Mouse (Mus musculus): ENCODE results near the gene Slc25a30. TPM values are rescaled to one million over a fixed set of nuclear protein-coding genes. Genes with fewer than 3 reads are reported as not detected.

The Slc25a30 gene
- polyA plus RNA-seq, 1 experiment = 73.3 TPM

DNA sequence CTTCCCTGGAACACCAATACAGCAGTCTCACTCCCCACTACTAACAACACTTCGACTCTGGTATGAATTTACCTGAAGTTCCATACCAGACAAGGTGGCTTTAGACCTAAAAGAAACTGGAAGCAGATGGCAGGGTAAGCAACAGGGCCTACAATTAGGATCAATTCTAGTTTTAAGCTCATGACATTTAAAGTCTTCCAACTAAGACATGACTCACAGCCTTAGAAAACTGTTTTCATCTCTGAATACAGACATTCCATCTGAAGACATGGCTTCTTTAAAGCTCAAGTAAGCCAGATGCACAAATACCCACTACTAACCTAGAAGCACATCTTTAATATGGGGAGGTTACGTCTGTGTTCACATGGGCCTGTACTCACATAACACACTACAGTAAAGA lies 38.9 kb downstream of the Slc25a30 start:
- H3K27ac ChIP-seq (ENCODE audit: insufficient read depth, low read length) = no peak overlapping the region

DNA sequence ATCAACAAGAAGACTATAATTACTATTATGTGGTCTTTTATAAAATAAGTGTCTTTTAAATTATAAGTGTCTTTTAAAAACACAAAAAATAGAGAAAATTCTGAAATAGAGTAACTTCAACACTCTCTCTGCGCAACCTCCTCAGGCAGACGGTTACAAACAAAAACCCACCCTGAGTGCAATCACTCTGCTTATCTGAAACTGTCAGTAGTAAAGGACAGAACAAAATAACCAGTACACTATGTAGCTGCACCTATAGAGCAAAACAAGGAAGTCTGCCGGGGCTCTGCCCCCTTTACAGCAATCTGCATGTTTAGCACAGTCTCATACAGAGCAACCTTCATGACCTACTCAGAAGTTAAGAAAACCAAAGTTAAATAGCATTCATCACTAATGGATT lies 44.9 kb downstream of the Slc25a30 start:
- Histone ChIP-seq H3K36me3 (ENCODE audit: control insufficient read depth, insufficient read depth, low read length, poor library complexity, severe bottlenecking) (peaks cover 24% of the 10 kb centered on the region), H3K4me1 (ENCODE audit: control insufficient read depth, insufficient read depth, low read length) (no peaks in the 10 kb centered on the region), H3K27ac (ENCODE audit: insufficient read depth, low read length) (no peak overlapping the region), H3K9me3 (replicated peaks; ENCODE audit: control insufficient read depth, insufficient read depth, low read length, poor library complexity, severe bottlenecking) (no peaks in the 10 kb centered on the region), H3K4me3 (ENCODE audit: low read depth, low read length) (no peak overlapping the region), H3K9ac (ENCODE audit: low read depth, poor library complexity, severe bottlenecking) (no peak overlapping the region), H3K27me3 (ENCODE audit: control insufficient read depth, insufficient read depth, low read length, poor library complexity, severe bottlenecking) (no peaks in the 10 kb centered on the region)
- TF ChIP-seq EP300 (IDR thresholded peaks at IDR 0.05; ENCODE audit: insufficient read depth, low read depth, low read length) (no peak), CTCF (IDR thresholded peaks at IDR 0.05; ENCODE audit: low read depth, low read length) (no peak)

More for the DNA sequence above, 38.9 kb downstream of the Slc25a30 start:
- no peak overlapping the region for H3K4me3 ChIP-seq (ENCODE audit: low read depth, low read length)
- peaks cover 1% of the 10 kb centered on the region for H3K4me1 ChIP-seq (ENCODE audit: control insufficient read depth, insufficient read depth, low read length)
- H3K9me3 ChIP-seq (replicated peaks; ENCODE audit: control insufficient read depth, insufficient read depth, low read length, poor library complexity, severe bottlenecking) = no peaks in the 10 kb centered on the region
- TF ChIP-seq CTCF (IDR thresholded peaks at IDR 0.05; ENCODE audit: low read depth, low read length) (no peak), EP300 (IDR thresholded peaks at IDR 0.05; ENCODE audit: insufficient read depth, low read depth, low read length) (no peak), POLR2A (IDR thresholded peaks at IDR 0.05; ENCODE audit: insufficient read depth, low read length) (no peak)
- no peaks in the 10 kb centered on the region for H3K27me3 ChIP-seq (ENCODE audit: control insufficient read depth, insufficient read depth, low read length, poor library complexity, severe bottlenecking)
- no peak overlapping the region for H3K9ac ChIP-seq (ENCODE audit: low read depth, poor library complexity, severe bottlenecking)
- H3K36me3 ChIP-seq (ENCODE audit: control insufficient read depth, insufficient read depth, low read length, poor library complexity, severe bottlenecking) = peaks cover 13% of the 10 kb centered on the region

GRCm38 (mm10) chr14:75735597-75735996 lies 51.2 kb downstream of the Slc25a30 start:
- no peak overlapping the region for H3K27ac ChIP-seq (ENCODE audit: insufficient read depth, low read length)
- H3K4me3 ChIP-seq (ENCODE audit: low read depth, low read length) = no peak overlapping the region
- no peaks in the 10 kb centered on the region for H3K4me1 ChIP-seq (ENCODE audit: control insufficient read depth, insufficient read depth, low read length)
- no peaks in the 10 kb centered on the region for H3K27me3 ChIP-seq (ENCODE audit: control insufficient read depth, insufficient read depth, low read length, poor library complexity, severe bottlenecking)
- H3K9me3 ChIP-seq (replicated peaks; ENCODE audit: control insufficient read depth, insufficient read depth, low read length, poor library complexity, severe bottlenecking) = no peaks in the 10 kb centered on the region
- no peak for TF ChIP-seq EP300 (IDR thresholded peaks at IDR 0.05; ENCODE audit: insufficient read depth, low read depth, low read length)
- peaks cover 26% of the 10 kb centered on the region for H3K36me3 ChIP-seq (ENCODE audit: control insufficient read depth, insufficient read depth, low read length, poor library complexity, severe bottlenecking)
- H3K9ac ChIP-seq (ENCODE audit: low read depth, poor library complexity, severe bottlenecking) = no peak overlapping the region

GRCm38 (mm10) chr14:75732631-75733030 lies 54.2 kb downstream of the Slc25a30 start:
- Histone ChIP-seq H3K36me3 (ENCODE audit: control insufficient read depth, insufficient read depth, low read length, poor library complexity, severe bottlenecking) (peaks cover 33% of the 10 kb centered on the region), H3K4me1 (ENCODE audit: control insufficient read depth, insufficient read depth, low read length) (no peaks in the 10 kb centered on the region), H3K27me3 (ENCODE audit: control insufficient read depth, insufficient read depth, low read length, poor library complexity, severe bottlenecking) (no peaks in the 10 kb centered on the region), H3K9me3 (replicated peaks; ENCODE audit: control insufficient read depth, insufficient read depth, low read length, poor library complexity, severe bottlenecking) (no peaks in the 10 kb centered on the region), H3K27ac (ENCODE audit: insufficient read depth, low read length) (no peak overlapping the region), H3K9ac (ENCODE audit: low read depth, poor library complexity, severe bottlenecking) (no peak overlapping the region), H3K4me3 (ENCODE audit: low read depth, low read length) (no peak overlapping the region)
- TF ChIP-seq POLR2A (IDR thresholded peaks at IDR 0.05; ENCODE audit: insufficient read depth, low read length) (no peak), EP300 (IDR thresholded peaks at IDR 0.05; ENCODE audit: insufficient read depth, low read depth, low read length) (no peak), CTCF (IDR thresholded peaks at IDR 0.05; ENCODE audit: low read depth, low read length) (no peak)

GRCm38 (mm10) chr14:75731361-75731760 lies 55.5 kb downstream of the Slc25a30 start:
- Histone ChIP-seq H3K4me1 (ENCODE audit: control insufficient read depth, insufficient read depth, low read length) (no peaks in the 10 kb centered on the region), H3K36me3 (ENCODE audit: control insufficient read depth, insufficient read depth, low read length, poor library complexity, severe bottlenecking) (peaks cover 33% of the 10 kb centered on the region)

DNA sequence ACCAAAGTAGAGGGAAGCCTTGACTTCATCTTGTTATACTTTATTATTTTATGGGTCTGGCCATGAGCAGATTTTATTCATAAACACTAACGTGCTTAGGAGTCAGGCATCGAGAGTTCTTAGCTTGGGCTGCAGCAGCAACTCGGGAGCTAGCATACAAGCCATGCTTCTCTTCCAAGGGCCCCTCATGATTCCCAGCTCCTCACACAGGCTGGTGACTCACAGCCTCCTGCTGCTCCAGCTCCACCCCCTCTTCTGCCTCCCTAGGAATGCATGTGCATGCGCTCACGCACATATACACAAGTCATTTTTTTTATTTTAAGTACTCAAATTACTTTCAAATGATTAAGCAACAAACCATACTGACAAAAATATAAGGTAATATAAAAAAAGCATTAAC lies 58.7 kb downstream of the Slc25a30 start:
- no peak overlapping the region for H3K9ac ChIP-seq (ENCODE audit: low read depth, poor library complexity, severe bottlenecking)
- no peak overlapping the region for H3K4me3 ChIP-seq (ENCODE audit: low read depth, low read length)
- H3K27me3 ChIP-seq (ENCODE audit: control insufficient read depth, insufficient read depth, low read length, poor library complexity, severe bottlenecking) = no peaks in the 10 kb centered on the region
- no peak overlapping the region for H3K27ac ChIP-seq (ENCODE audit: insufficient read depth, low read length)
- no peaks in the 10 kb centered on the region for H3K9me3 ChIP-seq (replicated peaks; ENCODE audit: control insufficient read depth, insufficient read depth, low read length, poor library complexity, severe bottlenecking)
- H3K4me1 ChIP-seq (ENCODE audit: control insufficient read depth, insufficient read depth, low read length) = no peaks in the 10 kb centered on the region
- no peak for TF ChIP-seq CTCF (IDR thresholded peaks at IDR 0.05; ENCODE audit: low read depth, low read length)
- no peak for TF ChIP-seq EP300 (IDR thresholded peaks at IDR 0.05; ENCODE audit: insufficient read depth, low read depth, low read length)
- TF ChIP-seq POLR2A (IDR thresholded peaks at IDR 0.05; ENCODE audit: insufficient read depth, low read length) = no peak
- peaks cover 24% of the 10 kb centered on the region for H3K36me3 ChIP-seq (ENCODE audit: control insufficient read depth, insufficient read depth, low read length, poor library complexity, severe bottlenecking)

More at GRCm38 (mm10) chr14:75731361-75731760, 55.5 kb downstream of the Slc25a30 start:
- H3K9me3 ChIP-seq (replicated peaks; ENCODE audit: control insufficient read depth, insufficient read depth, low read length, poor library complexity, severe bottlenecking) = no peaks in the 10 kb centered on the region
- H3K9ac ChIP-seq (ENCODE audit: low read depth, poor library complexity, severe bottlenecking) = no peak overlapping the region
- H3K27me3 ChIP-seq (ENCODE audit: control insufficient read depth, insufficient read depth, low read length, poor library complexity, severe bottlenecking) = no peaks in the 10 kb centered on the region
- TF ChIP-seq POLR2A (IDR thresholded peaks at IDR 0.05; ENCODE audit: insufficient read depth, low read length) = no peak
- TF ChIP-seq CTCF (IDR thresholded peaks at IDR 0.05; ENCODE audit: low read depth, low read length) = no peak
- TF ChIP-seq EP300 (IDR thresholded peaks at IDR 0.05; ENCODE audit: insufficient read depth, low read depth, low read length) = no peak
- no peak overlapping the region for H3K4me3 ChIP-seq (ENCODE audit: low read depth, low read length)
- H3K27ac ChIP-seq (ENCODE audit: insufficient read depth, low read length) = no peak overlapping the region
